Mouse (Mus musculus) forebrain, embryonic 14.5 days (tissue): ENCODE measurements around the gene Sdhaf2. TPM values are rescaled to one million over a fixed set of nuclear protein-coding genes. Genes with fewer than 3 reads are reported as not detected.

Experiments
- ATAC-seq: fragments of 200-750 bp; cut with Nextera tagmentation; 2 replicates; pipeline ENCODE4 v1.8.0; 2017; ENCODE audit warnings: mild to moderate bottlenecking, moderate library complexity
- DNase-seq: peaks from one replicate; pipeline ENCODE4 v3.0.0-alpha.2; 2015; ENCODE audit warnings: low spot score
- H3K27ac ChIP-seq: fragments of 300-500 bp; sonication (generic); 2 replicates; pipeline ENCODE4 v1.5.1; 2014; ENCODE audit warnings: low read depth, mild to moderate bottlenecking, control low read depth, low read length, moderate library complexity
- H3K27me3 ChIP-seq: fragments of 300-500 bp; sonication (generic); replicated peaks from 2 replicates; pipeline ENCODE4 v1.6.1; 2014; ENCODE audit warnings: low read length, control low read depth, mixed read lengths; ENCODE audit not compliant: control insufficient read depth, insufficient read depth
- H3K36me3 ChIP-seq: fragments of 300-500 bp; sonication (generic); 2 replicates; pipeline ENCODE4 v1.6.1; 2014; ENCODE audit warnings: low read length, control low read depth; ENCODE audit not compliant: control insufficient read depth, insufficient read depth
- H3K4me1 ChIP-seq: fragments of 300-500 bp; sonication (generic); 2 replicates; pipeline ENCODE4 v1.6.1; 2014; ENCODE audit warnings: antibody characterized with exemption, low read length, control low read depth; ENCODE audit not compliant: control insufficient read depth, insufficient read depth
- H3K4me2 ChIP-seq: fragments of 300-500 bp; sonication (generic); 2 replicates; pipeline ENCODE4 v1.6.1; 2014; ENCODE audit warnings: mild to moderate bottlenecking, control low read depth, low read length
- H3K4me3 ChIP-seq: fragments of 300-500 bp; sonication (generic); 2 replicates; pipeline ENCODE4 v1.5.1; 2014; ENCODE audit warnings: low read depth, low read length, control low read depth
- H3K9ac ChIP-seq: fragments of 300-500 bp; sonication (generic); 2 replicates; pipeline ENCODE4 v1.6.1; 2014; ENCODE audit warnings: mild to moderate bottlenecking, low read length, control low read depth, moderate library complexity
- H3K9me3 ChIP-seq: fragments of 300-500 bp; sonication (generic); replicated peaks from 2 replicates; pipeline ENCODE4 v1.6.1; 2016; ENCODE audit warnings: low read length, control low read depth, mixed read lengths; ENCODE audit not compliant: control insufficient read depth
- WGBS: fragments of 180-500 bp; shearing (Covaris S2); extraction: QIAGEN DNeasy Blood & Tissue Kit; methylation state at CpG from one replicate; pipeline ENCODE4 v1.1.7; 2014; 5-methylcytosine and 5-hydroxymethylcytosine counted together
- polyA plus RNA-seq: library from polyadenylated mRNA; unstranded; fragments of >200 nt; fragmentation: Nextera tagmentation; extraction: Ambion mirVana; gene quantifications from 2 replicates; pipeline ENCODE4 v1.2.1, GENCODE M21; 2014

Sdhaf2 gene
- polyA plus RNA-seq, 1 experiment from 2014 or later: 70.4 TPM

- no peak overlapping the region for H3K9ac ChIP-seq
- no peak overlapping the region for H3K27ac ChIP-seq
- peaks cover 18% of the 10 kb centered on the region for H3K36me3 ChIP-seq
- peaks cover 4% of the 10 kb centered on the region; the same call in 1 of the 2 replicates for H3K4me1 ChIP-seq
- peak; percentile 51 for DNase-seq
- ATAC-seq: no peak
- WGBS: 38% methylated on average over 1 of the region's 1 CpGs
- H3K4me3 ChIP-seq: no peak overlapping the region
- H3K9me3 ChIP-seq: no peaks in the 10 kb centered on the region
- H3K27me3 ChIP-seq: no peaks in the 10 kb centered on the region
- H3K4me2 ChIP-seq: no peak overlapping the region
Measured at GRCm38 (mm10) chr19:10520355-10520754, 5.6 kb downstream of the Sdhaf2 start.

GRCm38 (mm10) chr19:10510759-10511330 is 15.1 kb downstream of the Sdhaf2 start:
- Histone ChIP-seq H3K9ac (no peak overlapping the region), H3K27ac (no peak overlapping the region), H3K4me1 (no peaks in the 10 kb centered on the region), H3K9me3 (no peaks in the 10 kb centered on the region), H3K36me3 (peaks cover 40% of the 10 kb centered on the region), H3K27me3 (no peaks in the 10 kb centered on the region), H3K4me2 (no peak overlapping the region), H3K4me3 (no peak overlapping the region)
- DNase-seq (no peak), ATAC-seq (no peak)
- WGBS: 79% methylated on average over 6 of the region's 6 CpGs

- Histone ChIP-seq H3K4me1 (no peaks in the 10 kb centered on the region), H3K27ac (no peak overlapping the region), H3K27me3 (no peaks in the 10 kb centered on the region), H3K4me2 (no peak overlapping the region), H3K36me3 (peaks cover 58% of the 10 kb centered on the region), H3K9ac (no peak overlapping the region), H3K4me3 (no peak overlapping the region), H3K9me3 (no peaks in the 10 kb centered on the region)
- ATAC-seq (peak; percentile 77), DNase-seq (peak; percentile 71)
- WGBS: 4% methylated on average over 4 of the region's 4 CpGs
Measured at GRCm38 (mm10) chr19:10502571-10502970, 23.4 kb downstream of the Sdhaf2 start.

DNA sequence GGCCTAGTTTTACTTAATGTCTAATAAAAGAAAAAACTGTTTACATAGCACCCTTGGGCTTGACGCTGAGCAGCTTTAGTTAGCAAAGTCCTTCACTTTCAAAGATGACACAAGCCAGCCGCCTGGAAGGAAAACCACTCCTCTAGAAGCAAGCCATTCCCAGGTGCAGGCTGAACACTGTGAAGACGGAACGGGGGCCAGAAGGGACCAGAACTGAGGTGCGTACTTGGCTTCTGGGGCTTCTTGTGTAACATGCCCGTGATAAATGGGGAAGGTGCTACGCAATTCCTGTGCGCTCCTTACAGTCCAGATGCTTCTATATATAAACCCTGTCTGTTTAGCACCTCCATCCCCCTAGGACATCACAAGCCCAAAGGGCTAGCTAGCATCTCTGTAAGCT is 25.4 kb downstream of the Sdhaf2 start:
- DNase-seq: no peak
- peaks cover 45% of the 10 kb centered on the region for H3K36me3 ChIP-seq
- no peak overlapping the region for H3K9ac ChIP-seq
- no peak overlapping the region for H3K4me2 ChIP-seq
- no peak overlapping the region for H3K27ac ChIP-seq
- WGBS: 94% methylated on average over 8 of the region's 8 CpGs
- no peak overlapping the region for H3K4me3 ChIP-seq
- ATAC-seq: no peak
- H3K4me1 ChIP-seq: no peaks in the 10 kb centered on the region
- no peaks in the 10 kb centered on the region for H3K27me3 ChIP-seq
- H3K9me3 ChIP-seq: no peaks in the 10 kb centered on the region

- ATAC-seq (no peak), DNase-seq (no peak)
- Histone ChIP-seq H3K4me1 (no peaks in the 10 kb centered on the region), H3K27me3 (no peaks in the 10 kb centered on the region), H3K9me3 (no peaks in the 10 kb centered on the region), H3K27ac (no peak overlapping the region), H3K4me3 (no peak overlapping the region), H3K4me2 (no peak overlapping the region), H3K9ac (no peak overlapping the region), H3K36me3 (peaks cover 29% of the 10 kb centered on the region)
- WGBS: 69% methylated on average over 8 of the region's 8 CpGs
Measured at GRCm38 (mm10) chr19:10497512-10498160, 28.3 kb downstream of the Sdhaf2 start.

DNA sequence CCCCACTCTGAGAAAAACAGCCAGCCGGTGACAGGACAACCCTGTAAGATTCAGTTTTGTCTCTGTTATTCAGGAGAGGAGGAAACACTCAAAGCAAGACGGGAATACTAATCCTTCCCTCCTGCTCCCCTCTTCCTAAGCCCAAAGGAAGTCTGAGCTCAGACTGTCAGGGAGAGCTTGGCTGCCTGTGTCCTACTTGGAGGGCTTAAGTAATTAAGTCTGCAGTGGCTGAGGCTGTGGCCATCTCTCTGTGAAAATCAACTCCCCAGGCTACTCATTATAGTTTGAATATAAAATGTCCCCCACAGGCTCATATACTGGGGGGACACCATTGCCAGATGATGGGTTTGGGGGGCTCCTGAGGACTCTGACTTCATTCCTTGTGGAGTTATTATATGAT is 29.0 kb downstream of the Sdhaf2 start:
- H3K9ac ChIP-seq: no peak overlapping the region
- no peaks in the 10 kb centered on the region for H3K9me3 ChIP-seq
- H3K4me3 ChIP-seq: no peak overlapping the region
- H3K4me2 ChIP-seq: no peak overlapping the region
- ATAC-seq: no peak
- H3K27me3 ChIP-seq: no peaks in the 10 kb centered on the region
- H3K27ac ChIP-seq: no peak overlapping the region
- DNase-seq: no peak
- no peaks in the 10 kb centered on the region for H3K4me1 ChIP-seq
- WGBS: 53% methylated on average over 2 of the region's 2 CpGs
- peaks cover 28% of the 10 kb centered on the region for H3K36me3 ChIP-seq

DNA sequence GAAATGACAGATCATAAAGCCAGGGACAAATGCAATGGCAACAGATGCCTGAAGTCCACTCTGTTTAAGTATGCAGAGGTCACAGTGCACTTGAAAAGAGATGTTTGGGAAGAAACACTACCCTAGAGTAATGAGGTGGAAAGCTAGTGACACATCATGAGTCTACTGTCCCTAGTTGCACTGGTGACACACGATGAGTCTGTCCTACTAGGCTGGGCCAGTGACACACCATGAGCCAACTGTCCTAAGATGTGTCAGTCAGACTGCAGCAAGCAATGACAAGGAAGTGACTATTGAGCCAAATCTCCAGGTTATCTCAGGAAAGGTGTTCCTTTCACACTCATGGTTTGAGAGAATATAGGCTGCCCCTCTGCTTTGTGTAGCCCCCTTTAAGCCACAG is 30.3 kb downstream of the Sdhaf2 start:
- ATAC-seq: no peak
- Histone ChIP-seq H3K27me3 (no peaks in the 10 kb centered on the region), H3K36me3 (peaks cover 15% of the 10 kb centered on the region), H3K4me1 (no peaks in the 10 kb centered on the region), H3K9me3 (no peaks in the 10 kb centered on the region), H3K27ac (no peak overlapping the region), H3K4me2 (no peak overlapping the region), H3K4me3 (no peak overlapping the region), H3K9ac (no peak overlapping the region)
- 88% methylated on average over 1 of the region's 1 CpGs for WGBS
- DNase-seq: no peak

DNA sequence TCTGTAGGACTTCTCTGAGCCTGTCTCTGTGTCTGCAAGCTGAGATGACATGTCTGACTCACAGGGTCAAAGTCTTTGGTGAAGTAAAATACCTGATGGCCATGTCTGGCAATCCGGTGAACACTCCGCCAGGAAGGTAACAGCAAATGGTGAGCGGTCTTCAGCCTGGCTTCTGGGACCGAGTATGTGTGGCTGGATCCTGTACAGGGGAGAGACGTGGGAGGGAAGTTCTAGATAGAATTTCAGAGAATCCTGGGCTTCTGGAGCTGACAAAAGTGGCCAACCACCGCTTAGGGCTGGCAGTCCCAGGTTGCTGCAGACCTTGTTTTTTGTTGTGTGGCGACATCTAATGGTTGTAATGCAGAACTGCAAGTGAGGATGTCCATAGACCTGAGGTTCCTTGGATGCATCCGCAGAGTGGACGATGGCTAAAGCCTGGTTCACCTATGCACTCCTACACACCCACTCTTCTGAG is 39.6 kb downstream of the Sdhaf2 start:
- H3K9me3 ChIP-seq: no peaks in the 10 kb centered on the region
- no peaks in the 10 kb centered on the region for H3K4me1 ChIP-seq
- H3K9ac ChIP-seq: no peak overlapping the region
- no peaks in the 10 kb centered on the region for H3K27me3 ChIP-seq
- WGBS: 25% methylated on average over 9 of the region's 9 CpGs
- peak; percentile 83 for ATAC-seq
- H3K36me3 ChIP-seq: no peaks in the 10 kb centered on the region
- H3K4me3 ChIP-seq: no peak overlapping the region
- DNase-seq: peak; percentile 87
- no peak overlapping the region for H3K27ac ChIP-seq
- no peak overlapping the region for H3K4me2 ChIP-seq

- Histone ChIP-seq H3K27ac (no peak within 1 kb of the TSS), H3K4me1 (no peaks in the 10 kb centered on the region), H3K27me3 (no peaks in the 10 kb centered on the region), H3K9me3 (no peaks in the 10 kb centered on the region), H3K9ac (no peak within 1 kb of the TSS), H3K4me3 (no peak within 1 kb of the TSS), H3K4me2 (no peak within 1 kb of the TSS), H3K36me3 (no peaks in the 10 kb centered on the region)
- ATAC-seq: peak; percentile 67
- DNase-seq: peak; percentile 74
- 24% methylated on average over 6 of the region's 6 CpGs for WGBS
Measured at GRCm38 (mm10) chr19:10482703-10483102, 43.2 kb downstream of the Sdhaf2 start, which contains the start of gene Ppp1r32. Gene Ppp1r32, minus strand, starts transcription at chr19:10482928.
